Mouse (Mus musculus): ENCODE data around the gene Faf1. TPM values are rescaled to one million over a fixed set of nuclear protein-coding genes. Genes with fewer than 3 reads are reported as not detected.

Gene Faf1
- polyA plus RNA-seq, 1 experiment from 2014 or later, result 32.5 TPM

- no peaks in the 10 kb centered on the region for H3K36me3 ChIP-seq
- DNase-seq (ENCODE audit: low spot score), result peak; percentile 73
- under 1% methylated on average over 53 of the region's 53 CpGs for WGBS
- peaks cover 98% of the 10 kb centered on the region for H3K27me3 ChIP-seq (ENCODE audit: insufficient read depth, poor library complexity, severe bottlenecking)
- H3K27ac ChIP-seq, result no peak overlapping the region
- H3K4me3 ChIP-seq, result peak overlapping the region; percentile 42
- H3K4me1 ChIP-seq (replicated peaks), result peaks cover 13% of the 10 kb centered on the region
- H3K9me3 ChIP-seq, result no peaks in the 10 kb centered on the region
These were observed 19.2 kb upstream of the Faf1 start for GRCm38 (mm10) chr4:109657021-109657850.

GRCm38 (mm10) chr4:109657851-109658500, 18.4 kb upstream of the Faf1 start:
- 1% methylated on average over 20 of the region's 20 CpGs for WGBS
- peaks cover 100% of the 10 kb centered on the region for H3K27me3 ChIP-seq (ENCODE audit: insufficient read depth, poor library complexity, severe bottlenecking)
- H3K4me3 ChIP-seq, result peak overlapping the region; percentile 42; the same call in 1 of the 2 replicates
- H3K36me3 ChIP-seq, result no peaks in the 10 kb centered on the region
- H3K4me1 ChIP-seq (replicated peaks), result peaks cover 13% of the 10 kb centered on the region
- peak; percentile 47 for DNase-seq (ENCODE audit: low spot score)
- H3K27ac ChIP-seq, result no peak overlapping the region
- no peaks in the 10 kb centered on the region for H3K9me3 ChIP-seq

DNA sequence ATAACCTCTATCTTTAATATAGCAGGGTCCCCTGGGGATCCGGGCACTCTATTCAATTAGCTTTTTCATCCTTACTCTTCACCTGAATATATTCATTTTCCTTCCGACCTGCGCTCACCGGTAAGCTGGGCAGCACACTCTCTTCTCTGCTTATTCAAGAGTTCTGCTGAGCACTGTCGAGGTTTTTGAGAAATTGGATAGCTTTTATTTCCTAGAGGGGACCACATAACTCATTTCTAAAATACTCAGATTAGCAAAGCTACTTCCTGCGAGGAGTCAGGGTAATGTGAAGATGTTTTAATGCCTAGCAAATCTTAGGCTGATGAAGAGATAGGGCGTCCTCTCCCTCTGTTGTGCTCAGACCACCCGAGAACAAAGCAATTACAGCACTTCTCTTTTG, 17.6 kb upstream of the Faf1 start:
- WGBS, result 3% methylated on average over 8 of the region's 8 CpGs
- DNase-seq (ENCODE audit: low spot score), result peak; percentile 11

GRCm38 (mm10) chr4:109659571-109659970, 16.8 kb upstream of the Faf1 start:
- no peaks in the 10 kb centered on the region for H3K9me3 ChIP-seq
- no peak for DNase-seq (ENCODE audit: low spot score)

More for the DNA sequence above, 17.6 kb upstream of the Faf1 start:
- Histone ChIP-seq H3K9me3 (no peaks in the 10 kb centered on the region), H3K27me3 (ENCODE audit: insufficient read depth, poor library complexity, severe bottlenecking) (peaks cover 100% of the 10 kb centered on the region), H3K4me3 (no peak overlapping the region), H3K27ac (no peak overlapping the region), H3K36me3 (no peaks in the 10 kb centered on the region), H3K4me1 (replicated peaks) (peaks cover 13% of the 10 kb centered on the region)

GRCm38 (mm10) chr4:109660568-109660967, 15.8 kb upstream of the Faf1 start:
- WGBS, result 7% methylated on average over 3 of the region's 3 CpGs
- DNase-seq (ENCODE audit: low spot score), result no peak

More at GRCm38 (mm10) chr4:109659571-109659970, 16.8 kb upstream of the Faf1 start:
- 11% methylated on average over 2 of the region's 2 CpGs for WGBS
- peaks cover 13% of the 10 kb centered on the region for H3K4me1 ChIP-seq (replicated peaks)
- H3K4me3 ChIP-seq, result no peak overlapping the region
- peaks cover 100% of the 10 kb centered on the region for H3K27me3 ChIP-seq (ENCODE audit: insufficient read depth, poor library complexity, severe bottlenecking)
- no peak overlapping the region for H3K27ac ChIP-seq
- H3K36me3 ChIP-seq, result no peaks in the 10 kb centered on the region

GRCm38 (mm10) chr4:109661183-109661582, 15.2 kb upstream of the Faf1 start:
- DNase-seq (ENCODE audit: low spot score), result peak; percentile 38
- Histone ChIP-seq H3K27me3 (ENCODE audit: insufficient read depth, poor library complexity, severe bottlenecking) (peaks cover 99% of the 10 kb centered on the region), H3K4me3 (no peak overlapping the region), H3K27ac (no peak overlapping the region), H3K4me1 (replicated peaks) (peaks cover 26% of the 10 kb centered on the region), H3K9me3 (no peaks in the 10 kb centered on the region), H3K36me3 (no peaks in the 10 kb centered on the region)
- under 1% methylated on average over 5 of the region's 5 CpGs for WGBS

More at GRCm38 (mm10) chr4:109660568-109660967, 15.8 kb upstream of the Faf1 start:
- Histone ChIP-seq H3K4me1 (replicated peaks) (peaks cover 20% of the 10 kb centered on the region), H3K27ac (no peak overlapping the region), H3K4me3 (no peak overlapping the region), H3K9me3 (no peaks in the 10 kb centered on the region), H3K36me3 (no peaks in the 10 kb centered on the region), H3K27me3 (ENCODE audit: insufficient read depth, poor library complexity, severe bottlenecking) (peaks cover 100% of the 10 kb centered on the region)

- WGBS, result 7% methylated on average over 5 of the region's 5 CpGs
- Histone ChIP-seq H3K27ac (no peak overlapping the region), H3K4me3 (no peak overlapping the region), H3K9me3 (no peaks in the 10 kb centered on the region), H3K36me3 (no peaks in the 10 kb centered on the region), H3K4me1 (replicated peaks) (peaks cover 30% of the 10 kb centered on the region), H3K27me3 (ENCODE audit: insufficient read depth, poor library complexity, severe bottlenecking) (peaks cover 91% of the 10 kb centered on the region)
- no peak for DNase-seq (ENCODE audit: low spot score)
These were observed 14.1 kb upstream of the Faf1 start for GRCm38 (mm10) chr4:109662271-109662670.

- Histone ChIP-seq H3K9me3 (no peaks in the 10 kb centered on the region), H3K36me3 (no peaks in the 10 kb centered on the region), H3K27ac (no peak overlapping the region), H3K4me1 (replicated peaks) (peaks cover 26% of the 10 kb centered on the region), H3K27me3 (ENCODE audit: insufficient read depth, poor library complexity, severe bottlenecking) (peaks cover 84% of the 10 kb centered on the region), H3K4me3 (no peak overlapping the region)
- WGBS, result 10% methylated on average over 5 of the region's 5 CpGs
- DNase-seq (ENCODE audit: low spot score), result no peak
These were observed 12.3 kb upstream of the Faf1 start for GRCm38 (mm10) chr4:109664091-109664490.

DNA sequence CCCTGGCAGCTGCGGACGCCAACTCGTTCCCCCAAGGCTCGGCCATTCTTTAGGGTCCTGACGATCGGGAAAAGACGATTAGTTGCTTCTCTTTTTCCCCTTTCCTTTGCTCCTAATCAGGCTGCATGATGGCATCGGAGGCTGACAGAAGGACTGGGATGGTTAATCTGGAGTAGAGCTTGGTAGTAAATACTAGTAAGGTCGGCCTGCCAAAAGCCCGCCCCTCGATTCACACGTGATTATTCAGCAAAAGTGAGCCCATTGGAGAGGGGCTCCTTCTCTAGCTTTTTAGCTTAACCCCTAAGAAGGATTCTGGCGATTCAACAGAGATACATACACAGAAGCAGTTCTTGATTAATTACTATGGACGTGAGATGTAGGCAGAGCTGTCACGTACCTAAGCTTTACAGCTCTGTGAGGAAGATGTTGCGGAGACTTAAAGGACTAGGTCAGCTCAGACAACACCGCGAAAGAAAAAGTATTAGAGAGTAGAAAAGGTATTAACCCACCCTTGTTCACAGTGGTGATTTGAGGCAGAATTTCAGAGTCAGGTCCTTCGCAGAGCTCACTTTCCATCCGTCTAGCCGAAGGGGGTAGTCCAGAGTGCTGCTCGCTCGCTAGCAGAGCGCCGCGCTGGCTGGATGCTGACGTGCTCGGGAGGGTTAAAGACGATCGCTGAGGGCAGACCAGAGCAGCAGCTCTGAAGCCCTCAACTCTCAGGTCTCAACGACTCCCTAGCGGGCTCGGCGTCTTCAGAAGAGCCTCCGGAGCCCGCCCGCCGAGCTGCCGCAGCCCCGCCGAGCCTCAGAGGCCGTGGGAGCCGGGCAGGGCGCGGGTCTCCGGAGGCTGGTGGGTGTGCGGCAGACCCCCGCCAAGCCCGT, 11.0 kb upstream of the Faf1 start:
- Histone ChIP-seq H3K27me3 (ENCODE audit: insufficient read depth, poor library complexity, severe bottlenecking) (peaks cover 71% of the 10 kb centered on the region), H3K9me3 (no peaks in the 10 kb centered on the region), H3K36me3 (no peaks in the 10 kb centered on the region), H3K27ac (peak overlapping the region; percentile 95), H3K4me3 (peak overlapping the region; percentile 74), H3K4me1 (replicated peaks) (peaks cover 26% of the 10 kb centered on the region)
- WGBS, result under 1% methylated on average over 49 of the region's 49 CpGs
- peak; percentile 71 for DNase-seq (ENCODE audit: low spot score)

DNA sequence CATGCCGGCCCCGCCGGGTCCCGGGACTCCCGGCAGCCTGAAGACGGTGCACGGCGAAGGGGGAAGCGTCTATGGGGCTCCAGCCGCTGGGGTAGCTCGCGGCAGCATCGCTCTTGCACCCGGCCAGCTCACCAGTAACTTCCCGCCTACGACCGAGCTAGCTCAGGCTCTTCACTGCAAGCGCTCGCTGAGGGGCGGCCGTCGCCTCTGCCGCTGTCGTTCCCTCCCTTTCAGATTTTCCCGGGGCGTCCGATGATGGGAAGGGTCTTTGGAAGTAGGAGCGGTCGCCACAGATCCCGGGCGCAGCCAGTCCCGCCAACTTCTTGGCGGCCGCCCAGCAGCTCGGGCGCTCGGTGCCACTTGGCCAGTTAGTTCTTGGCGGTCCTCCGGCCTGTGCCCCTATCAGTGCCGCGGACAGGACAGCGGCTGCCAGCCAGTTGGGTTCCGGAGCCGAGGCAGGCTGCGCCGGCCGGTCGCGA, 10.4 kb upstream of the Faf1 start:
- peak; percentile 77 for DNase-seq (ENCODE audit: low spot score)
- peak overlapping the region; percentile 95 for H3K27ac ChIP-seq
- under 1% methylated on average over 49 of the region's 49 CpGs for WGBS
- H3K27me3 ChIP-seq (ENCODE audit: insufficient read depth, poor library complexity, severe bottlenecking), result peaks cover 65% of the 10 kb centered on the region
- peak overlapping the region; percentile 74 for H3K4me3 ChIP-seq
- no peaks in the 10 kb centered on the region for H3K36me3 ChIP-seq
- H3K9me3 ChIP-seq, result no peaks in the 10 kb centered on the region
- H3K4me1 ChIP-seq (replicated peaks), result peaks cover 26% of the 10 kb centered on the region

DNA sequence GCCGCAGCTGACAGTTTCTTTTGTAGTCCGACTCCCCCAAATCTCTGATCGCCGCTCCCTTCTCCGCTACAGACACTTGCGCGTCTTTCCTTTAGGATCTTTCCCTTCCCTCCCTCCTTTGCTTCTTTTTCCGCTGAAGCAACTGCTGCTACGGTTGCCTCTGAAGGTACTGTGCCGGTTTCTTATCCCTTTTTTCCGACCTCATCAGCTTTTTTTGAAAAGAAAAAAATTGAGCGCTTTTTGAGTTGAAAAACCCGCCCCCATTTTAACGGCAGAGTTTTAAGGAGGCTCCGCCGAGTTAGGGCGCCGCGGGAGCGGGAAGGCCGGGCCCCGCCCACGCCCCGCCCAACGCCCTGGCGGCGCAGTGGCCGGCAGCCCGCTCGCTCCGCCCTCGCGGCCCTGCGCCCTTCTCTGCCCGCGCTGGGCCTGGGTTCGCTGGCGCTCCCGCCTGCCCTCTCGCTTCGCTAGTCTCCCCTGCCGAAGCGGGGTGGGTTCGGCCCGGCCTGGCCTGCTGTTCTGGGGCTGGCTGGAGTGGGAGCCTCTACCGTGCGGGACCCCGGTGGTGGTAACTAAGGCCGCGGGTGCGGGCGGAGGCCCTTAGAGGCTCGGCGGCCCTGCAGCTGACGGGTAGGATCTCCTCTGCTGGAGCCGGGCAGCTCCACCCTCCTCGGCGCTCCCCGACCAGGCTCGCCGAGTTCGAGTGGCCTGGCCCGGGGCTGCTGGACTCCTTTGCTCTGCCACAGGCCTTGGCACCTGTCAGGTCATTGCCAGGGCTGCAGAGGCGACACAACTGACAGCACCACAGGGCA, 9.7 kb upstream of the Faf1 start, which contains the start of gene Cdkn2c:
Cdkn2c (minus strand) TSS at position 729 of the 809 bp plus-strand sequence.
- H3K27me3 ChIP-seq (ENCODE audit: insufficient read depth, poor library complexity, severe bottlenecking), result peaks cover 58% of the 10 kb centered on the region

More for the DNA sequence above, 9.7 kb upstream of the Faf1 start, which contains the start of gene Cdkn2c:
- H3K4me1 ChIP-seq (replicated peaks), result peaks cover 26% of the 10 kb centered on the region
- peak; percentile 88 for DNase-seq (ENCODE audit: low spot score)
- no peaks in the 10 kb centered on the region for H3K36me3 ChIP-seq
- peak within 1 kb of the TSS; percentile 95 for H3K27ac ChIP-seq
- WGBS, result under 1% methylated on average over 64 of the region's 64 CpGs
- no peaks in the 10 kb centered on the region for H3K9me3 ChIP-seq
- peak within 1 kb of the TSS; percentile 74 for H3K4me3 ChIP-seq

Data from hindbrain, embryonic 10.5 days (tissue).